Mouse (Mus musculus) cerebellum, adult 2 months (tissue): ENCODE data around the gene Zfp672.

Source experiments
- CTCF ChIP-seq: fragments of 200-500 bp; IDR thresholded peaks from 2 replicates; pipeline ENCODE4 v1.5.1; 2011; ENCODE audit warnings: low read depth, mild to moderate bottlenecking, control low read depth, low read length, moderate library complexity, borderline replicate concordance; ENCODE audit not compliant: insufficient read depth
- POLR2A ChIP-seq: fragments of 200-500 bp; IDR thresholded peaks from 2 replicates; pipeline ENCODE4 v1.6.1; 2011; ENCODE audit warnings: low read length, control low read depth, borderline replicate concordance; ENCODE audit not compliant: insufficient read depth

GRCm38 (mm10) chr11:58330276-58331148 lies at the start of gene Zfp672, which contains the start of gene Sh3bp5l:
- TF ChIP-seq CTCF (no peak), POLR2A (peak; percentile 59; the same call in 1 of the 2 replicates)
